Mouse (Mus musculus) cerebellum, postnatal 10 days (tissue): ENCODE data around the gene Pla2g5.
"Not testable (repeated sequence)": the region's sequence is repeated elsewhere in the genome, so short reads cannot be mapped to it uniquely, and the experiment has no call there.

ENCODE experiments used
- DNase-seq, 2 experiments: peaks; one replicate each; pipeline ENCODE4 v3.0.0; 2021; ENCODE audit warnings: mixed read lengths in 2 of 2

The Pla2g5 gene

GRCm38 (mm10) chr4:138863344-138863998, at the start of gene Pla2g5:
Pla2g5 (minus strand) TSS chr4:138863482.
- DNase-seq, result no peak

DNA sequence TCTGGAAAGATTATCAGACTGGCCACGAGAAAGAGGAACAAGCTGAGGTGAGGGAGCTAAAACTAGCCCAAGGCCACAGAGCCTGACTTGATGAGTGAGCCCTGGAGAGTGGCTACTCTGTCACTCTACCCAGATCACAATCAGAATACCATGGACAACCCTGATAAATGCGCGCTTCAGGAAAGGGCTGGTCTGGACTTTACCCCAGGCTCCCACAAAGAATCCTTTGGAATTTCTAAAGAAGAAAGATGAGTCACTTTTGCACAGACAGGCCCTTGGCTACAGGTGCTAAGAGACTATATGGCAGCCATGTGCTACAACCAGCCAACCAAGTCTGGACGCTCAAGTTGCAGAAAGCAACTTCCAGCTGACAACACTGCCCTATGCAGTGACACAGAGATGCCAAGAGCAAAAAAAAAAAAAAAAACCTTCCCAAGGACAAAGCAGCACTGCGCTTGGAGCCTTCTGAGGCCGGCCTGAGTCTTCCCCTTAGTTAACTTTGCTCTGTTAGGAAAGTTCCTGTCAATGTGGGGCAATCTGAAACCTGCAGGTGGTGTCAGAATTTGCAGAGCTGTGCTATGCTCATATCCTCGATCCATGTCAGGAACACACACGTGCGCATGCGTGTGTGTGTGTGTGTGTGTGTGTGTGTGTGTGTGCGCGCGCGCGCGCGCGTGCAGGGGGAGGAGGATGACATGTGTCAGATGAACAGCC, 42.5 kb upstream of the Pla2g5 start:
- no peak for DNase-seq

- DNase-seq, result no peak
Observed at GRCm38 (mm10) chr4:138899361-138899760, 36.1 kb upstream of the Pla2g5 start.

DNA sequence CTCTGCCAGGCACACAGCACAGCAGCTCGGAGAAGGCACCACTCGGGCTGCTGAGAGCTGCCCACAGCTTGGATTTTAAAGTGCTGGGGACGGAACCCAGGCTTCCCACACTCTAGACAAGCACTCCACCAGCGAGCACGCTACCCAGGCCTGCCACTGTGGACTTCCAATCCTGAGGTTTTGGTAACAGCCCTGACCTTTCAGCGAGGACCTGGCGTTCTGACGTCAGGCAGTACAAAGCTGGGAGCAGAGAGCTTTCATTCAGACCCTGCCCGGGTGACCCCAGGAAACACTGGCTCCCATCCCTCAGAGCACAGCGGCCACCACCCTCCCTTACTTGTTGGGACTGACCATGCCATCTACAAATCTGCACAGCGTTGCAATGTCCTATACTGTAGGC, 30.5 kb upstream of the Pla2g5 start:
- not testable (repeated sequence) for DNase-seq

DNA sequence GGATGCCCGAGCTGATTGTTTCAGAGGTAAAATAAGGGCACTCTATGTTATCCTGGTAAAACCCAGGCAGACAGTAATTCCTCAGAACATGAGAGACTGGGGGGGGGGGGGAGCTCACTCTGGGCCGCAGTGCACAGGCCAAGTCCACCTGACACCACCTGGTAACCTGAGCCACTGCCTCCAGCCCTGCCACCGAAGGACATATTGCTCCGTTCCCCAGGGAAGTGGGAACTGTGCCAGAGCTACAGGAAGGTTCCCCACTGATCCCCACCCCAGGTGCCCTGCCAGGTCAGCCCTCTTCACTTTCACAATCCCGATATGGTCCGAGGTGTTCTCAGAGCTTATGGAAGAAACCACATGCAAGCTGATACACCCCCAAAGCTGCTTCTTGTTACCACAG, 29.4 kb upstream of the Pla2g5 start:
- no peak for DNase-seq

- DNase-seq, result no peak
Observed at GRCm38 (mm10) chr4:138889635-138890034, 26.4 kb upstream of the Pla2g5 start.

DNA sequence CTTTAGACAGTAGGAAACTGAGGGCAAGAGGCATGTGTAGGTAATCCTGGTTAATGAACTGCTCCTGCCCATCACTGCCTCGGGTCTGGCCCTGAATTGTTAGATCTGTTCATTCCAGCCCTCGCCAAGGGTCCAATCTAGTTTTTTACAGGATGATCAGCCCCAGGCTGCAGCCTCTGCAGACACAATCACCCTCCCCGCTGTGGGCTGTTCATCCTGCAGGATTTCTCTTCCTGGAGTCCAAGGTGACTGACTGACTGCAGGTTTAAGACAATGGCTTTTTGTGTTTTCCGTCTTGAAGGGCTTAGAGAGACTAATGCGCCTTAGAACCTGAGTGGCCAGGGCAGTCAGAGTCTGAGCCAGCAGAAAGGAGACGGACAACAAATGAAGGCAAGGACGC, 25.9 kb upstream of the Pla2g5 start:
- no peak for DNase-seq

GRCm38 (mm10) chr4:138884261-138884660, 21.0 kb upstream of the Pla2g5 start:
- DNase-seq, result peak; percentile 94 to 97

DNA sequence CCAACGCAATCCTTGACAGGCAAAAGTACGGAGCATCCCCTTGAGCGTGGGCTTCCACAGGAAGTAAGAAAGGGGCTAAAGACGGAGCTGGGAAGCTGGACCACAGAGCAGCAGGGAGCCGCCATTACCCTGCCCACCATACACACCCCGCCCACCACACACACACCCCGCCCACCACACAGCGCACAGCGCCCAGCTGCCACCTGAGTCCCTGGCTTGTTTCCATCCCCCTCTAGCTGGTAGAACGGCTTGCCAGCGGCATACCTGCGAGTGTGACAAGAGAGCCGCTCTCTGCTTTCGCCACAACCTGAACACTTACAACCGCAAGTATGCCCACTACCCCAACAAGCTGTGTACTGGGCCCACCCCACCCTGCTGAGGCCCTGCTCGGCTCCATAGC, 18.9 kb upstream of the Pla2g5 start:
- DNase-seq, result peak; percentile 54 to 58

DNA sequence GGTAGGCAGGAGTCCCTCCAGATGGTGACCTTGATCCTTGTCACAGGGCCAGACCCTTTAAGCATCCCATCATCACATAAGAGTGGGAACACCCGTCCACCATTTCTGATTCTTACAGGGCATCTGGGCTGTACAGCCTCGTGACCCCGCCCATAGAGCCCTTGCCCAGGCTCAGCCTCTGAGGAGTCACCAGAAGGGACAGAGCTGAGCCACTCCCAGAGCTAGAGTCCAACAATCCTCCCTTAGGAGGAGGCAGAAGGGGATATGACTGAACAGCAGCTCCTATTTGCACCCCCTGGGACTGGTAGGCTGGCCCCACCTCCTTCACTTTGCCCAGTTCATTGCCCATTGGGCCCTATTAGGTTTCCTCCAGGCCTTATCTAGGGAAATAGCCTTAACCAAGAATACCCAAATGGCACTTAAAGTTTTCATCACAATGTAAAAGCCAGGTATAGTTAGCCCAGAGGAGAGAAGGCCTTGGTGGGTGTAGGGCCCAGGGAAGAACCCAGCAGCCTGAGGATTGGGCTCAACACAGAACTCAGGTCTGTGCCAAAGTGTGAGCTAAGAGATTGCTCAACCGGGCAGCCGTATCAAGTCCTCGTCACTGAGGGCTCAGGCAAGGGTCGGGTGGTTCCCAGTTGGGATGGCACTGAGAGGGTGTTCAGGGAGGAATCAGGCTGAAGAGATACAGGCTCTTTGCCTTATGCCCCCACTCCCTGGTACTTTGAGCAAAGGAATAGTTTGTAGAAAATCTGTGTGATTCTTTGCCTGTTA, 17.7 kb upstream of the Pla2g5 start:
- no peak for DNase-seq

DNA sequence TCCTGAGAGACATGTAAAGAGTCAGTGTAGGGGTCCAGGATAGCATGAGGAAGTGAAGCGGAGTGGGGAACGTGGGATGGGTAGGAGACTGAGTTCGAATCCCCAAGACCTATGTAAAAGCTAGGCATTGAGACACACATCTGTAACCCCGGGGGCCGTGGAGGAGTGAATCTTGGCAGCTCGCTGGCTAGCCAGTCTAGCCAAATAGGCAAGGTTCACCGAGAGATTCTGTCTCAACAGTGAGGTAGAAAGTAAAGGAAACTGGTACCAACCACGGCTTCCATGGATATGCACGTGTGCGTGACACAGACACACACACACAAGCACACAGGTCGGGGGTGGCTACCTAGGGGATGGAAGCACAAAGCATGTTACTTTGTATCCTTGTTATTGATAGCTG, 16.5 kb upstream of the Pla2g5 start:
- no peak for DNase-seq

- DNase-seq, result no peak
Observed at GRCm38 (mm10) chr4:138878783-138879182, 15.5 kb upstream of the Pla2g5 start.

GRCm38 (mm10) chr4:138877731-138878130, 14.4 kb upstream of the Pla2g5 start, which contains the start of gene Pla2g2e:
Pla2g2e (plus strand) TSS chr4:138877942.
- DNase-seq, result no peak

- DNase-seq, result no peak
Observed at GRCm38 (mm10) chr4:138875986-138876385, 12.7 kb upstream of the Pla2g5 start.

GRCm38 (mm10) chr4:138875275-138875674, 12.0 kb upstream of the Pla2g5 start:
- not testable (repeated sequence) for DNase-seq

DNA sequence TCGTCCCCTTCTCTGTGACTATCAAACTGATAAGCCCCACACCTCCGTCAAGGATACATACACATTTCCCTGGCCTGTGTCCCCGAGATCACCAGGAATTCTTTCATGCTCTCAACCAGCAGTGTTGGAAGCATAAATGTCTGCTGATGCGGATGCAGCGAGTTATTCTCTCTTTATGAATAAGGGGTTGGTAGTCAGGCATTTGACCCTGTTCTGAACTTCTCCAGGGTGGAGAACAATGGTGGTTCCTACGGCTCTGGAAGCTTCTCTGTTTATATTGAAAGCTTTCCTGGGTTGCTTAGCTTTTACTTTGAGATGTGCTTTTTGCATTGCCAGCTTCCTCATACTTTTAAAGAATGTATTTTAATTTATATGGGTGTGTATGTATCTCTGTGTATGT, 10.6 kb upstream of the Pla2g5 start, which contains the start of gene Gm13030:
Gm13030 (minus strand) TSS at position 101 of the 400 bp plus-strand sequence.
- no peak for DNase-seq

- DNase-seq, result no peak
Observed at GRCm38 (mm10) chr4:138868666-138869065, 5.4 kb upstream of the Pla2g5 start.

GRCm38 (mm10) chr4:138866413-138866812, 3.1 kb upstream of the Pla2g5 start:
- DNase-seq, result peak; percentile 88 to 93

GRCm38 (mm10) chr4:138865991-138866390, 2.7 kb upstream of the Pla2g5 start:
- no peak for DNase-seq

DNA sequence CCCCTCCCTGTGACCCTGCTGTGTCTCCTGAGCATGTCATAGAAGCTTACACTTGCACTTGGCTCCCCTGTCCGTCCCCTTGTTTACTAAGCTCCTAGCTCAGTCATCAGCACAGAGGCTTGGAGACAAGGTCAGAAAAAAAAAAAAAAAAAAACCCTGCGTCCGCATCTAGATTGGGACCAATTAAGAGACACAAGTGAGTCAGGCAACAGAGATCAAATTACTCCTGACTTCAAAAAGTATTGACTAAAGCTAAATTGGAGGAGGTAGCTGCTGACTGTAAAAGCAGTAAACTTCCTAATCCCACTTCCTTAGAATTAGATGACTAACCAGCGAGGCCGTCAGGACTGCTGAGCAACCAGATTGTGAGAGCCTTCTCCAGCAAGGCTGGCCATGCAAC, 1.8 kb upstream of the Pla2g5 start:
- DNase-seq, result no peak

DNA sequence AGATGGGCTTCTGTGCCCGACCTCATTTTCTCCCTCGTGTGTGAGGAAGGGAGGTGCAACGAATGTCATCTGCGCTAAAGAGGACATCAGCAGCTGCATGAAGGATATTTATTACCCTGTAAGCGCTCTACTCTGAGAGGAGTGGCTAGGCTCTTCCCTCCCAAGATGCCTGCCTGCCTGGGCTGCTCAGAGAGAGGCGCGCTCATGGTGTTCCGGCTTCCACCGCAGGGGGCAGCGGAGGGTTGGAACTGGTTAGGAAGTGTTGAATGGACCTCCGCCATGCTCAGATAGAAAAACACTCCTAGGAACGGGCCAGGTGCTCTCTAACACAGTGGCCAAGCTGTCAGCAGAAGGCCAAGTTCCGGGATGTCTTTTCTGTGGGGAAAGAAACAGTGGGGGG, 3.6 kb downstream of the Pla2g5 start:
- DNase-seq, result peak; percentile 94 to 96

GRCm38 (mm10) chr4:138859245-138859644, 4.0 kb downstream of the Pla2g5 start:
- DNase-seq, result peak; percentile 67 to 74

GRCm38 (mm10) chr4:138858446-138858845, 4.8 kb downstream of the Pla2g5 start:
- DNase-seq, result no peak

DNA sequence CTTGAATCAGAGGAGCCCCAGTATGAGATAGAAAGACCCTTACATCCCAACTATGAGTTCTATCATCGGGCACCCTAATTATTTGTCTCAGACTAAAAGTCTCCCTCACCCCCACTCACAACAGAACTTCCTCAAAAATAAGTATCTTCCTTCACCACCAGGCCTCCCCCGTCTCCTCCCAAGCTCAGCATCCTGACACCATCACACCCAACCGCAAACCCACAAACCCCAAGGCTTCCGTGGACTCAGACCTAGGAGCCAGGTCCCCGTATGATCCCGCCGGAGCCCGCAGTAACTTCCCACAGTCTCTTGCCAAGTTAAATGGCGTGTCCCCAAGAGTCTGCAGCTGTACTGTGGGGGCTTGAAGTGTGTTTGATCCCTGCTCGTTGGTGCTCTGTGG, 5.7 kb downstream of the Pla2g5 start:
- DNase-seq, result no peak
